Mouse (Mus musculus): Measurements from ENCODE around the gene Ace3. TPM values are rescaled to one million over a fixed set of nuclear protein-coding genes. Genes with fewer than 3 reads are reported as not detected.
"Not testable (repeated sequence)": the region's sequence is repeated elsewhere in the genome, so short reads cannot be mapped to it uniquely, and the experiment has no call there.

Gene Ace3
- polyA plus RNA-seq, 1 experiment from 2014 or later: not detected

DNA sequence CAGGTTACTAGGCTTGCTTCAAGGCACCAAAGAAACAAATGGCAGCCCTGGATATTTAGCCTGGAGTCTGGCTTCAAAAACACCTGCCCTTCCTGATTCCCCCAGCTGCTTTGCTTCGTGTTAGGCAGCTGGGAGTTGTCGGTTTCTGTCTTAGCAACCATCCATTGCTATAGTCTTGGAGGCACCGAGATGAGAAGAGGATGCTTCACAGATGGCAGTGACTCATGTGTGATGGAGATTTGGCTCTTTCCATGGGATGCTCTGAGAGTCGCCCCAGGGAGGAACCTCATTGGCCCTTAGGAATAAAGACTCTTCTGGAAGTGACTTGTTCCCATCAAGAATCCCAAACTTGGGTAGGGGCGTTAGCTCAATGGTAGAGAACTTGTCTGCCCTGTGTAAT lies 22.0 kb downstream of the Ace3 start:
- H3K4me1 ChIP-seq (ENCODE audit: control insufficient read depth, insufficient read depth, low read length): peaks cover 23% of the 10 kb centered on the region
- DNase-seq (ENCODE audit: low spot score) (no peak), ATAC-seq (ENCODE audit: low read depth) (no peak)
- no peaks in the 10 kb centered on the region for H3K9me3 ChIP-seq (ENCODE audit: control insufficient read depth, low read length)
- H3K27me3 ChIP-seq (replicated peaks; ENCODE audit: control insufficient read depth, insufficient read depth, low read length): peaks cover 16% of the 10 kb centered on the region
- no peak overlapping the region for H3K4me3 ChIP-seq (ENCODE audit: low read depth, low read length)
- no peak overlapping the region for H3K9ac ChIP-seq (ENCODE audit: low read depth, low read length)
- H3K36me3 ChIP-seq (ENCODE audit: control insufficient read depth, insufficient read depth, low read length): no peaks in the 10 kb centered on the region
- H3K4me2 ChIP-seq (ENCODE audit: low read depth, low read length): no peak overlapping the region
- no peak overlapping the region for H3K27ac ChIP-seq (replicated peaks; ENCODE audit: low read depth, low read length)
- 78% methylated on average over 5 of the region's 5 CpGs for WGBS

DNA sequence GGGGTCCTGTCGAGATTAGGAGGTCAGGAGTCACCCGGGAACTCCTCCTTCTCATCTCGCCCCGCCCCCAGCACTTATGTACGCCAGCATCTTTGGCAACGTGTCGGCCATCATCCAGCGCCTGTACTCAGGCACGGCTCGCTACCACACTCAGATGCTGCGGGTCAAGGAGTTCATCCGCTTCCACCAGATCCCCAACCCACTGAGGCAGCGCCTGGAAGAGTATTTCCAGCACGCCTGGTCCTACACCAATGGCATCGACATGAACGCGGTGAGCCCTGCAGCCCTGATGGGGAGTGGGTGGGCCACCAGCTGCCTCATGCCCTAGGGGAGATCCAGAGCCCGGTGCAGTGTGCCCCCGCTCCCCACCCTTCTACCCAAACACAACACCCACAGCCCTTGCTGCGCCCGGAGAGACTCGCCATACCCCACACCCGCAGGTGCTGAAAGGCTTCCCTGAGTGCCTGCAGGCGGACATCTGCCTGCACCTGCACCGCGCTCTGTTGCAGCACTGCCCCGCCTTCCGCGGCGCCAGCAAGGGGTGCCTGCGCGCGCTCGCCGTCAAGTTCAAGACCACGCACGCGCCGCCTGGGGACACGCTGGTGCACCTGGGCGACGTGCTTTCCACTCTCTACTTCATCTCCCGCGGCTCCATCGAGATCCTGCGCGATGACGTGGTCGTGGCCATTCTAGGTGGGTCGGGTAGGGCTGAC lies 25.7 kb downstream of the Ace3 start:
- no peaks in the 10 kb centered on the region for H3K36me3 ChIP-seq (ENCODE audit: control insufficient read depth, insufficient read depth, low read length)
- peaks cover 16% of the 10 kb centered on the region for H3K27me3 ChIP-seq (replicated peaks; ENCODE audit: control insufficient read depth, insufficient read depth, low read length)
- peaks cover 9% of the 10 kb centered on the region; the same call in 1 of the 2 replicates for H3K4me1 ChIP-seq (ENCODE audit: control insufficient read depth, insufficient read depth, low read length)
- peak overlapping the region; percentile 34; the same call in 1 of the 2 replicates for H3K9ac ChIP-seq (ENCODE audit: low read depth, low read length)
- peak; percentile 38 for DNase-seq (ENCODE audit: low spot score)
- no peak overlapping the region for H3K27ac ChIP-seq (replicated peaks; ENCODE audit: low read depth, low read length)
- H3K4me3 ChIP-seq (ENCODE audit: low read depth, low read length): peak overlapping the region; percentile 28
- H3K9me3 ChIP-seq (ENCODE audit: control insufficient read depth, low read length): no peaks in the 10 kb centered on the region
- peak overlapping the region; percentile 52 for H3K4me2 ChIP-seq (ENCODE audit: low read depth, low read length)
- WGBS: under 1% methylated on average over 42 of the region's 50 CpGs
- ATAC-seq (ENCODE audit: low read depth): peak; percentile 61

DNA sequence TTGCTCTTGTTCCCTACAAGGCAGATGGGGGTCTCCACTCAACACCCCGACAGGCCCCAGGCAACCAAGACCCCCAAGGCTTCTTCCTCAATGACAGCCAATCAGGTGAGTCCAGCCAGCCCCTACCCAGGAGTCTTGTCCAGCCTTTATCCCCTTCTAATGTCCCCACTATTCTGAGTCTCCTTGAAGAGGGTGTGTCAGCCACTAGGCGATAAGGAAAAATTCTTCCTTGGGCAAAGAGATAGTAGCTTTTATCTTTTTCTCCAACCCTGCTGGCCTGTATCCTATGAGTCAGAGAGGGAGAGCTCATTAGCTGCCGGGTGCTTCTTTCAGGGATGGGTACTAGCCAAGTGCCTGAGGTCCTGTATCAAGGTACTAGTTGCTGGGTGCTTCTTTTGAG lies 31.3 kb downstream of the Ace3 start:
- H3K4me3 ChIP-seq (ENCODE audit: low read depth, low read length): no peak overlapping the region
- H3K9ac ChIP-seq (ENCODE audit: low read depth, low read length): no peak overlapping the region
- no peak for ATAC-seq (ENCODE audit: low read depth)
- no peak overlapping the region for H3K4me2 ChIP-seq (ENCODE audit: low read depth, low read length)
- H3K36me3 ChIP-seq (ENCODE audit: control insufficient read depth, insufficient read depth, low read length): no peaks in the 10 kb centered on the region
- 84% methylated on average over 3 of the region's 3 CpGs for WGBS
- H3K27me3 ChIP-seq (replicated peaks; ENCODE audit: control insufficient read depth, insufficient read depth, low read length): peaks cover 3% of the 10 kb centered on the region
- no peak for DNase-seq (ENCODE audit: low spot score)
- H3K27ac ChIP-seq (replicated peaks; ENCODE audit: low read depth, low read length): no peak overlapping the region
- no peaks in the 10 kb centered on the region for H3K4me1 ChIP-seq (ENCODE audit: control insufficient read depth, insufficient read depth, low read length)
- no peaks in the 10 kb centered on the region for H3K9me3 ChIP-seq (ENCODE audit: control insufficient read depth, low read length)

DNA sequence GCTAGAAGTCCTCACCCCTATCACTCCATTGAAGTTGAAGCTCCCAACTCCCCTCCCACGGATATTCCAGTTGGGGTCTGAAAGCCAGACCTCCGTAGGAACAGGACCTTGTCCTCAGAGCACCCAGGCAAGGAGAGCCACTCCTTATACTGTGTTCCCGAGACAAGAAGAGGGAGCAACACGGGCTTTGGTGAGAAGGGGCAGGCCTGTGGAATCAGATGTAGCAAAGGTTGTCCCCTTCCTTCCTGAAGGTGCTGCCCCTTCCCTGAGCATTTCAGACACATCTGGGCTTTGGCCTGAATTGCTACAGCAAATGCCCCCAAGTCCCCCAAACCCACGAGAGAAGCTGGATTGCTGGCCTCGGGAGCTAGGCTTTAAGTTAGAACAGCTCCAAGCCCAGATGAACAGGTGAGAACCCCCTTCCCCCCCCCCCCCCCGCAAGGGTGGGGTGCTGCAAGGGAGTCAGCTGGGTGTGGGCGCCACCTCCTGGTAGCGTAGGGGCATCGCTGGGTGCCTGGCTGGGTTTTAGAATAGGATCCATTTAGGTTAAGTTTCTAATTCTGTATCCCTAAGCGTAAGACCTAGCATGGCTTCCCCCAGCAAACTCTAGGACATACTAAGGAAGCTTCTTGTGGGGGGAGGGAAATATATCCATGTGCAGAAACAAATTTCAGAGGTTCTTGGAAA lies 32.1 kb downstream of the Ace3 start:
- no peak overlapping the region for H3K9ac ChIP-seq (ENCODE audit: low read depth, low read length)
- 35% methylated on average over 11 of the region's 11 CpGs for WGBS
- no peak overlapping the region for H3K4me2 ChIP-seq (ENCODE audit: low read depth, low read length)
- DNase-seq (ENCODE audit: low spot score) (peak; percentile 34), ATAC-seq (ENCODE audit: low read depth) (peak; percentile 50; the same call in 1 of the 2 replicates)
- H3K9me3 ChIP-seq (ENCODE audit: control insufficient read depth, low read length): no peaks in the 10 kb centered on the region
- H3K36me3 ChIP-seq (ENCODE audit: control insufficient read depth, insufficient read depth, low read length): no peaks in the 10 kb centered on the region
- H3K4me1 ChIP-seq (ENCODE audit: control insufficient read depth, insufficient read depth, low read length): no peaks in the 10 kb centered on the region
- no peak overlapping the region for H3K27ac ChIP-seq (replicated peaks; ENCODE audit: low read depth, low read length)
- no peaks in the 10 kb centered on the region for H3K27me3 ChIP-seq (replicated peaks; ENCODE audit: control insufficient read depth, insufficient read depth, low read length)
- H3K4me3 ChIP-seq (ENCODE audit: low read depth, low read length): no peak overlapping the region

DNA sequence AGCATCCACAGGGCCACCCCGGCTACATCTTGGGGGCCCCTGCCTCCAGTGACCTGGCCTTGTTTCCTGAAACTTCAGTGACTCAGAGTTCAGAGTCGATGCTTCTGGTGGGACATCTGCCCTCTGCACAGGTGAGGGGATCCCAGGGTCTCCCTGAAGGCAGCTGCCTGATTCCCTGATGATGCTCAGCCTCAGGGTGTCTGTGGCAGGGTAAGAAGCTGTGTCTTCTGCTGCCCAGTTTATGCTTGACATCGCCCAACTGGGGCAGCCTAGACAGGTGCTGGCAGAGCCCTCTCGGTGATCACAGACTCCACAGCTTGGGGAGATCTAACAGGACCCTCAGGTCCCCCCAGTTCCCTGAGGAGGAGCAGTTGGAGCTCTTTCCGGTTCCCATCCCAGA lies 33.1 kb downstream of the Ace3 start:
- no peak overlapping the region for H3K4me3 ChIP-seq (ENCODE audit: low read depth, low read length)
- no peak for DNase-seq (ENCODE audit: low spot score)
- 96% methylated on average over 5 of the region's 5 CpGs for WGBS
- H3K9me3 ChIP-seq (ENCODE audit: control insufficient read depth, low read length): no peaks in the 10 kb centered on the region
- no peak overlapping the region for H3K27ac ChIP-seq (replicated peaks; ENCODE audit: low read depth, low read length)
- no peaks in the 10 kb centered on the region for H3K4me1 ChIP-seq (ENCODE audit: control insufficient read depth, insufficient read depth, low read length)
- no peaks in the 10 kb centered on the region for H3K27me3 ChIP-seq (replicated peaks; ENCODE audit: control insufficient read depth, insufficient read depth, low read length)
- ATAC-seq (ENCODE audit: low read depth): no peak
- H3K4me2 ChIP-seq (ENCODE audit: low read depth, low read length): no peak overlapping the region
- H3K9ac ChIP-seq (ENCODE audit: low read depth, low read length): no peak overlapping the region
- H3K36me3 ChIP-seq (ENCODE audit: control insufficient read depth, insufficient read depth, low read length): no peaks in the 10 kb centered on the region

DNA sequence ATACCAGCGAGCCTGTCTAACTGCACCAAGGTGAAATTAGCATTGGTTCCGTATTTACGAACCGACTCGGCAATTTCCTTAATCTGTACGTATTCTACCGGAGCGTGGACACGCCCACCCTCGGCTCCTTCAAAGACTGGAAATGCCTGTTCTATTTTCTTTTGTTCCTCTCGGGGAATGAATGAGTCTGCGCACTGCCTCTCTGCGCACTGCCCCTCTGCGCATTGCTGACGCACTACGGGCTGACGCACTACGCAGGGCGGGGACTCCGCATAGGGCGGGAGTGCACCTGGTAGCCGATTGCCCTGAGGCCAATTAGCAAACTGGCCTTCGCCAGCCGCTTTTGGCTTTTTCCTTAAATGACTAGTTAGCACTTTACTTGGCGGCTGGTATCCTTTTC lies 37.6 kb downstream of the Ace3 start:
- not testable (repeated sequence) for H3K4me2 ChIP-seq (ENCODE audit: low read depth, low read length); H3K4me1 ChIP-seq (ENCODE audit: control insufficient read depth, insufficient read depth, low read length); H3K27ac ChIP-seq (replicated peaks; ENCODE audit: low read depth, low read length); H3K9me3 ChIP-seq (ENCODE audit: control insufficient read depth, low read length); H3K36me3 ChIP-seq (ENCODE audit: control insufficient read depth, insufficient read depth, low read length); ATAC-seq (ENCODE audit: low read depth); DNase-seq (ENCODE audit: low spot score); H3K27me3 ChIP-seq (replicated peaks; ENCODE audit: control insufficient read depth, insufficient read depth, low read length)
- 43% methylated on average over 4 of the region's 25 CpGs for WGBS
- peak overlapping the region; percentile 32 for H3K4me3 ChIP-seq (ENCODE audit: low read depth, low read length)
- peak overlapping the region; percentile 28; the same call in 1 of the 2 replicates for H3K9ac ChIP-seq (ENCODE audit: low read depth, low read length)

DNA sequence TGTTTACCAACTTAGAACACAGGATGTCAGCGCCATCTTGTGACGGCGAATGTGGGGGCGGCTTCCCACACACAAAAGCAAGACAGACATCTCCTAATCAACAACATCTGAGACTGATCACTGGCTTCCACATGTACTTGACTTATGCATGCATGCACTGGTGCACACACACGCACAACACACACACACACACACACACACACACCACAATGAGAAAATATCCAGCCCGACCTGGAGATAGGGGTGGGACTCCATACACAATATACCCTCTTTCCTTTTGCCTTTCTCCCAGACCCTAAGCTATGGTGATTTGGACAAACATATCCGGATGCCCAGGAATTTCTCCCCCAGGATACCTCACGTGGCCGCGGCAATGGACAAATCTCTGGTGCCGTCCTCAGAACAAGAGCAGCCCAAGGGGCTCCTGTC lies 39.0 kb downstream of the Ace3 start:
- Histone ChIP-seq H3K27ac (replicated peaks; ENCODE audit: low read depth, low read length) (peak overlapping the region; percentile 82), H3K9me3 (ENCODE audit: control insufficient read depth, low read length) (no peaks in the 10 kb centered on the region), H3K36me3 (ENCODE audit: control insufficient read depth, insufficient read depth, low read length) (no peaks in the 10 kb centered on the region), H3K4me1 (ENCODE audit: control insufficient read depth, insufficient read depth, low read length) (peaks cover 11% of the 10 kb centered on the region), H3K4me2 (ENCODE audit: low read depth, low read length) (peak overlapping the region; percentile 45), H3K4me3 (ENCODE audit: low read depth, low read length) (peak overlapping the region; percentile 7; the same call in 1 of the 2 replicates), H3K9ac (ENCODE audit: low read depth, low read length) (peak overlapping the region; percentile 9; the same call in 1 of the 2 replicates), H3K27me3 (replicated peaks; ENCODE audit: control insufficient read depth, insufficient read depth, low read length) (no peaks in the 10 kb centered on the region)
- DNase-seq (ENCODE audit: low spot score) (peak; percentile 83), ATAC-seq (ENCODE audit: low read depth) (peak; percentile 27; the same call in 1 of the 2 replicates)
- 43% methylated on average over 11 of the region's 11 CpGs for WGBS

DNA sequence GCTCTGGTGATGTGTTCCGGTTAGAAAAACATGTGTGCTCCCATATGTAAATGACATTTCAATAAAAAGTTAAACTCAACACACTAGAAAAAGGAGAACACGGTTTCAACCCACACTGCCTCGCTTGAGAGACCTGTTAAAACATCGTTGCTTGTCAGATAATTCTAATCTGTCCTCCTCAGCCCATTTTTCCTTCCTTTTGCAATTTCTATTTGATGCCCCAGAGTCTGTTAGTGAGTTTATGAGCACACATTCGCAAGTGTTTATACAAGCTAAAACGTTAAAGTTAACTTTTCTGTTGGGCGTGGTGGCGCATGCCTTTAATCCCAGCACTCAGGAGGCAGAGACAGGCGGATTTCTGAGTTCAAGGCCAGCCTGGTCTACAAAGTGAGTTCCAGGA lies 40.5 kb downstream of the Ace3 start:
- H3K4me3 ChIP-seq (ENCODE audit: low read depth, low read length): no peak overlapping the region
- WGBS: 87% methylated on average over 9 of the region's 9 CpGs
- no peak overlapping the region for H3K27ac ChIP-seq (replicated peaks; ENCODE audit: low read depth, low read length)
- H3K4me1 ChIP-seq (ENCODE audit: control insufficient read depth, insufficient read depth, low read length): peaks cover 12% of the 10 kb centered on the region
- no peak for ATAC-seq (ENCODE audit: low read depth)
- H3K27me3 ChIP-seq (replicated peaks; ENCODE audit: control insufficient read depth, insufficient read depth, low read length): no peaks in the 10 kb centered on the region
- DNase-seq (ENCODE audit: low spot score): no peak
- H3K9ac ChIP-seq (ENCODE audit: low read depth, low read length): no peak overlapping the region
- H3K36me3 ChIP-seq (ENCODE audit: control insufficient read depth, insufficient read depth, low read length): no peaks in the 10 kb centered on the region
- H3K4me2 ChIP-seq (ENCODE audit: low read depth, low read length): no peak overlapping the region
- no peaks in the 10 kb centered on the region for H3K9me3 ChIP-seq (ENCODE audit: control insufficient read depth, low read length)

Data from embryonic facial prominence, embryonic 14.5 days (tissue).